Mouse (Mus musculus) granulocyte monocyte progenitor cell, adult 5-6 weeks (primary cell): ENCODE measurements around the gene Cpne6. TPM values are rescaled to one million over a fixed set of nuclear protein-coding genes. Genes with fewer than 3 reads are reported as not detected.

ENCODE experiments used
- ATAC-seq: replicated peaks from 2 replicates; pipeline ENCODE4 v1.8.0; 2016; ENCODE audit warnings: mild to moderate bottlenecking, moderate TSS enrichment, inconsistent platforms; ENCODE audit not compliant: poor library complexity, severe bottlenecking
- total RNA-seq, 2 experiments: library from RNA; stranded (forward) in 1 of 2; stranded (reverse) in 1 of 2; fragments of 200-712, 200-1000 nt in 1 of 2; fragments of >200 nt in 1 of 2; fragmentation: Nextera tagmentation in 1 of 2; gene quantifications; 2 replicates each; pipeline ENCODE4 v1.2.3; 2014 to 2017

Gene Cpne6
- not detected in 2 replicates for total RNA-seq (2014; fragmentation: Nextera tagmentation)
- total RNA-seq (2017): not detected in 2 replicates

DNA sequence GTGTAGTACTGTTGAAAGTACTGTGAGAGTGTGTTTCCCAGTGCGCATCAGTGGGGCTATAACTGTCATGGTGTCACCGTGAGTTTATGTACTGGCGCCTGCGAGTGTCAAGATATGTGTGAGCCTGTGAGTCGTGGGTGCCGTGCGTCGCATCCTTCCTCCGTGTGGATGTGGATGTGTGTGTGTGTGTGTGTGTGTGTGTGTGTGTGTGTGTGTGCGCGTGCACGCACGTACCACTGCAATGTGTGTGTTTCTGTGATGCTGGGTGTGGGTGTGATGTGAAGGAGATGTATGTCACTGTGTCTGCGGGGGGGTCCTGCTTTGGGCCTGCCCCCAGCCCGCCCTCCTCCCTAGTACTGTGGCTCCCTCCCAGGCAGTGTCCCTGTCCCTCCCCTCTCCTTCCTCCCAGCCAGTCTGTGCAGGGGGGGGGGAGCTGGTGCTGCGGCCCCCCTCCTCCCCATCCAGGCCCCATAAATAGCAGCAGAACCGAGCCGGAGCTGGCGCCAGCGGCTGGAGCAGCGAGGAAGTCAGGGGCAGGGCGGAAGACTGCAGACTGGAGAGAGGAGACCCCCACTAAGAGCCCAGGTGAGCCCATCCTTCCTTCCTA lies at the start of gene Cpne6:
TSS of gene Cpne6 (plus strand) at position 321 of the 607 bp plus-strand sequence.
- no peak for ATAC-seq

DNA sequence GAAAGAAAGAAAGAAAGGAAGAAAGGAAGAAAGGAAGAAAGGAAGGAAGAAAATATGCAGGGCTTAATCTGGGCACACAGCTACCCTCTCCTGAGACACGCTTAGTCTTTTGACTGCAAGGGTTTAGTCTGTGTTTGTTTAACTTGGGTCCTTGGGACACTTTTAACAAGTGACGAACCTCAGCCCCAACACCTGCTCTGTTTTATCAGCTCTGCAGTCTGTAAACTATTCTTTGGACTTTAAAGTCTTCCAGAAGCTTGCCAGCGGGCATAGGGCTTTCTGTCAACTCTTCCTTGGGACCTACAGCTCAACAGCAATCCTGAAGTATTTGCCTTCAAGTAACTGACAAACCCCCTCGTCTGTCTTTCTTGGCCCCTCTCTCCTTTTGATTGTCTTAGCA lies 48.5 kb upstream of the Cpne6 start:
- no peak for ATAC-seq

DNA sequence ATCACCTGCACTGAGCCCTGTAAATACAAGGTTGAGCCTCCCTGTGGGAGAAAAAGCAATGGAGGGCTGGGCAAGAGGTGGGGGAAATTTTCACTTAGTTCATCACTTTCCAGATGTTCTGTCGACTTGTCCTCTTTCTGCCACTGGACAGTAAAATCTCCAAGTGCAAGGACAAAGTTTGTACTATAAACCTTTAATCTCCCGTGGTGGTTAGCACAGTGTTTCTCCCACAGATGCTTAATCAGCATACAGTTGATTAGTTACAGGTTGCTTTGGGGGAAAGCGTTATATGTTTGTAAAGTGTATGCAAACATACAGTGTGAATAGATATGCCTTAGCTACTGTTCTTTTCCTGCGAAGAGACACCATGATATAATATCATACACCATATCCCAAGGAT lies 43.8 kb upstream of the Cpne6 start:
- no peak for ATAC-seq

DNA sequence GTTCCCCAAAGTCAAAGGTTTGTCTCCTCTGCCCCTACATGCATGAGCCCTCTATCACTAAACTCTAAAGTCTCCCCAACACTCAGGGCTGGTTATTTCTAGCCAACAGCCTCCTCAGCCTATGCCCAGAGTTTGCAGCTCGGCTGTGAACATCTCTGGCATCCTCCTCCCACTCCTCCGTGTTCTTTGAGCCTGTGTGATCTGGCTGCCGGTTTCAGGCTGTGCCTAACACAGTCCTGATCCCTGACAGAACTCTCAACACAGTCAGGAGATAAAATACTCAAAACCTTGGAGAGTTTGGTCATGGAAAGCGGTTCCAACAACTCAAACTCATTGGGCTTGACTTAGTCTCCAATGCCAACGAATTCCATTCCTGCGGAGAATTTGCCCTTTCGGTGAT lies 43.1 kb upstream of the Cpne6 start:
- no peak for ATAC-seq

DNA sequence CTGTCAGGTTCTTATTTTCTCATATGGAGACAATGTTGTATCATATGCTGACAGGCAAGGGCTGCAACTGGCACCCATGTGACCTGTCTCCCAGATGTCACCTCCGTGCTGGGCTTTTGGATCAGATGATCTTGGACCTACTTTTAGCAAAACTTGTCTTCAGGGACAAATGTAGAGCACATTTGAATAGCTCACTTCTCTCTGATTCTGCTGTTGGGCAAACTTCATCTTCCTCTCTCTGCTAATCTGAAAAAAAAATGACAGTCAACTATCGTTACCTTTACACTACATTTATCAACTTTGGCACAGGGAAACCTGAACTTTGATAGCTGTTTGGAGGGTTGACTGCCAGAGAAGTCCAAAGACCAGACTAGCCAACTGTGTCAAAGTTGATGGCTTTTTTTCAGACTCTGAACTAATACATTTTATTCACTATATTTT lies 41.9 kb upstream of the Cpne6 start:
- no peak for ATAC-seq

DNA sequence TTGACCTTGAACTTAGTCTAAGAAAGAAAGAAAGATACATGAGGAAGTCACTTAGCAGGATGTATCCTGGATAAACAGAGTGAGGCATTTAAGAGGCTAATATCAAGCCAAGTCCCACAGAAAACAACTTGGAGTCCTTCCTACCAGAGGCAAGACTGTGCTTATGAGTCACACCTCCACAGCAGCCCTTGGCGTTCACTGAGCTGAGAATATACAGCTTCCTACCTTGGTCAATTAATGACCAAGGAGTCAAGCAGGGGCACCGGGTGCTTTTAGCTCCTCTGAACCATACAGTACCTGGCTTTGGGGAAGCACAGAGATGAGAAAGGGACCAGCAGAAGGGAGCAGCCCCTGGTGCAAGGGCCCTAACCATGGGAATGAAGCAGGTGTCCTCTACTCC lies 41.2 kb upstream of the Cpne6 start:
- ATAC-seq: no peak

DNA sequence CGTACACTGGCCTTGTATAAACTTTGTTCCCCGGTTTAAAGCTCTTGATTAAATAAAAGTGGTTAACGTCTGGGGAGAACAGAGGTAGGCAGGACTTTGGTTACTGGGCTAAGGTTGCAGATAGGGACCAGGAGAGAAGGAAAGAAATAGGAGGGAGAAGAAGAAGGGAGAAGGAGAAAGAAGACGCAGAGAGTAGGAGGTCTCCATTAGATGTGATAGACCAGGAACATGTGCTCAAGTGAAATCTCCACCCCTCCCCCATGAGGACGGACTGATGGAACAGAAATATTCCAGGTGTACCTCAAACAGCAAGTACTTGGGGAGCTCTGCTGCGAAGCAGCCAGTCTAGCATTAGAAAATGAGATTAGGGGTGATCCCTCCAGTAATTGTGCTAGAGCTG lies 40.4 kb upstream of the Cpne6 start:
- ATAC-seq: no peak

DNA sequence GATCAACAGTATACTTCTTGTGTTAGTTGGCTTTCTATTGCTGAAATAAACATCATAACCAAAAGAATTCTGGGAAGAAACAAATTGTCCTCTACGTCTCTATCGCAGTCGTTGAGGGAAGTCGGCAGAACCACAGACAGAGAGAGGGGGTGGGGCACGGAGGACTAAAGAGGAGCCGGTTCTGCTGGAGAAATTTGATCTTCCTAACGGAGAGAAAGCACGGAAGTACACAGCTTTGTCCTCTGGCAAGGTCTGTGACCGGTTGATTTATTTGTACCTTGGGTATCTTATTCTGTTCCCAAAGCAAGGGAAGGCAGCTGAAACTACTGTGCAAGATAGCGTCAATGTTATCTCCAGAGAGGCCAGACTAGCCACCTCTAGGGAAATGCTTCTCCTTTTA lies 39.4 kb upstream of the Cpne6 start:
- no peak for ATAC-seq

DNA sequence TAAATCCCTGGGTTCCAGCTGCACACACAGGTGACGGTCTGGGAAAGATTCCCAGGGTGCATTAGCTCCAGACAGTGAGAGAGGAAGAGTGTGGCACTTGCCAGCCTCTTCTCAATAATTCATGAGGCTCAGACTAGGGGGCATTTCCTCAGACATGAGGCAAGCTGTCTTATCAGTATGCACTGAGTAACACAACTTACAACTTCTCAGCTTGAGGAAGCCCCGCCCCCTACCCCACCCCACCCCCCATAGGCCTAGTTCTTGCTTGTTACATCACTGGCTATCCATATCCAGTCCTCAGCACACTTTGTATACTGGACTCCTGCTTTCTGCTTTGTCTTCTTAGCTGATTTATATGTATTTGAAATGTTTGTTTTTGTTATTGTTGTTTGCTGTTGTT lies 34.6 kb upstream of the Cpne6 start:
- ATAC-seq: no peak

DNA sequence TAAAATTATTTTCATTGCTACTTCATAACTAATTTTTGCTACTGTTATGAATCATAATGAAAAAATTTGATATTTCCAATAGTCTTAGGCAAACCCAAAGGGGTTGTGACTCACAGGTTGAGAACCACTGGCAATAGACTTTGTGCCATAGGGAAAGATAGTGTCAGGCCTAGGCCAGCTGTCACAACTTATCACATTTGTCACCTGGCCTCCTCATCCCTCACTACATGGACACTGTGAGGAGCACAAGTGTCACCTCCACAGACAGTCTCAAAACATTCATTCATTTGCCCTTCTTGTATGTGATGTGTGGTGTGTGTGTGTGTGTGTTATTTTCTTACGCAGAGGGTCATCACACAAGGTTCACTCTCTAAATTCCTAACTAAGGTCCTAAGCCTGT lies 32.8 kb upstream of the Cpne6 start:
- ATAC-seq: no peak

DNA sequence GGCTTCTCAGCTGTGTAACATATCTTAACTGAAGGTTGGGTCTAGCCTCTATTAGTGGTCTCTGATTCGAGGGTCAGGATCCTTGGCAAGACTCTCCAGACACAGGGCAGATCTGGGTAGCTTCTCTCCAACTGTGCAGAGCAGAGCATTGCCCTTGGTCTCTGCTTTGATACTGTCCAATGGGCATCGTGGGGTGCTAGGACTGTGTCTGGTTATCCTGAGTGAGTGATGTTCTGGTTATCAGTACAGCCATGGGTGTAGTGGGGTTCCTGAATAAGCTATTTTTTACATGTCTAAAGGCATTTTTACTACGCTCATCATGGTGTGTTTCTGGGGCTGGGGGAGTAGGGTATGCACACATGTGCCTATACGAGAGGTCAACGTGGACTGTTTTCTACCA lies 32.4 kb upstream of the Cpne6 start:
- no peak for ATAC-seq

DNA sequence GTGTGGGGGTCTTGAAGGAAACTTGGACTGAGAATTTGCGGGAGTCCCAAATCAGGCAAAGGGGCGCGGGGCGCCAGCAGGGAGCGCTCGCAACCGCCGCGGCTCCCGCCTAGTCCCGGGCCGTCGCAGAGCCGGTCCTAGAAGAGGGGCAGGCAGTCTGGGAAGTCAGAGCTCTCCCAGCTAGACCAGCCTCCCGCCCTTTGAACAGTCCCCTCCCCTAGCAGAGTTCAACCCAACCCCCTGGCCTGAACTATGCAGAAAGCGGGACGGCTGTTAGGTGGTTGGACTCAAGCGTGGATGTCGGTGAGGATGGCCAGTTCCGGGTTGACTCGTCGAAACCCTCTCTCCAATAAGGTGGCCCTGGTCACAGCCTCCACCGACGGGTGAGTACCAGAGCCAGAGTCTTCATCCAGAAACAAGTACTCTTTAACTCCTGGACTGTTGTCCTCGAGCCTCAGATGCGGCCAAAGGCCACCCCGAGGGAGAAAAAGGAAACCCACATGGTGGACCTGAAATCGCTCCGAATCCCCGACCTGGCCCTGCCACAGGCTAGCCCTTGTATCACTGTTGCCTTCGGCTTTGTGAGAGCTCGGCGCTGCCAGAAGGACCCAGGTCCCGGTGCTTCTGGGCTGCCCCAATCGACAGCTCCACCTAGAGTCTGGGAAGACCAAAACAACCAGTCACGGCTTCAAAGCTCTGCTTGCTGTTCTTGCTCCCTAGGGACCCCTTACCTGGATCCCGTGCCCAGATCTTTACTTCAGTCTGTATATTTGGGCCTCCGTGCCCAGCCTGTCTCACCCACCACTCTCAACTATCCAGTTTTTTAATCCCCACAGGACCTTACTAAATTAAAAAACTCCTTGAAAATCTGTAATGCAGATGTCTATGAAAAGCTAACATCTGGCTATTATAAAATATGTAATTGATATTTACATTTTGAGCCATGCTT lies 31.3 kb upstream of the Cpne6 start, which contains the start of gene Dhrs4:
TSS of gene Dhrs4 (plus strand) at position 108 of the 949 bp plus-strand sequence.
- ATAC-seq: peak; percentile 95

DNA sequence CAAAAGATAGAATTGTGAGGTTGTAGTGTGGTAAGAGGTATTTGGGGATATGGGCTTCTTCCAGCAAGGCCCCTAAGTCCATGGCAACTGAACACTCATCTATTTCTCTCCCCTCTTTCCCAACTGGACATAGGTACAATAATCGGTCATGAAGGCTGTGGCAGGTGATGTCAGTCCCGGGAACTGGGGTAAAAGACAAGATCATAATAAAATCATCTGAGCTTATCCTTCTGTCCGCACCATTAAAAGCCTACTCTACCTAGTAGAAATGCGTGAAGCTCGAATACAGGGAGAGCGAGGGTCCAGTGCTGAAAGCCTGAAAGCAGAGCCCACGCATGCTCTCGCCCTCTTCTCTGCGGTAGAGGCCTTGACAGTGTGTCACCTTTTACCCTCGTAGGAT lies 30.6 kb upstream of the Cpne6 start:
- ATAC-seq: no peak

DNA sequence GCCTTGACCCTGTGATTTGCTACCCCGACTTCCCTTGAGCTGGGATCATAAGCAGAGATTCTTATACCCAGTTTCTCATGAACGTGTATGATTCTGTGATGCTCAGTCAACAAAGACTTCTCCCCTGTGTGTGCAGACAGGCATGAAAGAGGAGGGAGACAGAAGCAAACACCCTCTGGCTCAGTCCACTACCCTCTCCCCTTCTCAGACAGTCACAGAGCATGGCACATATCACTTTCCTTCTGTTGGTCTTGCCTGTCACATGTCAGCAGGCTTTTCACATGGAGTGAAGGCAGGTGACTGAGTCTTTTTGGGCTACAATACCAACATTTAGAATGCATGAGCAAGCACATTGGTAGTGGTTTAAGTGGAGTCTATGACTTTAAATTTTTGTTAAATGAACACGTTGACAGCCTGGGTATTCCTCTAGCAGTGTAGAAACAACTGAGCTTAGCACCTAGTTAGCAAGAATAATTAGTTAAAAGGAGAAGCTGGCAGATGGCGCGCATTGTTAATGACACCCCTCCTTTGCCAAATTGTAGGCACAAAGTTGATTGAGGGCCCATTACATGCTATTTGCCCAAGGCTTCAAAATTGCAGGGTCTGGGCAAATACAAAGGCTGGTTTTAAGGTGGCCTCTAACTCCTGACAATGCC lies 25.7 kb upstream of the Cpne6 start:
- no peak for ATAC-seq

DNA sequence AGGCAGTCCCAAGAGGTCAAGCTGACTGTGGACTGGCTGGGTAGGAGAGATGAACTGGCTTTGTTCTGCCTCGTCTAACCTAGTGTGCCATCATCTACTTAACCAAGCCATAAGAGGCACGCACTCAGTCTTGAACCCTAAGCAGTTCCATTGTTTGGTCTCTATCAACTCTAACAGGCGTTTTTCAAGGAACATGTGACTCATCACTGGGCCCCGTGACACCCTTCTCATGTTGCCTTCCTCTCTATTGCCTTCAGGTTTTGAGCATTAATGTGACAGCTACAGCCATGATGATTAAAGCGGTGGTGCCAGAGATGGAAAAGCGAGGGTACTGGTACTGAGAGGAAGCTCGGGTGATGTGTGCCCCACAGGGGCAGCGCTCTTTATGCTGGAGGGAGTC lies 23.4 kb upstream of the Cpne6 start:
- no peak for ATAC-seq

DNA sequence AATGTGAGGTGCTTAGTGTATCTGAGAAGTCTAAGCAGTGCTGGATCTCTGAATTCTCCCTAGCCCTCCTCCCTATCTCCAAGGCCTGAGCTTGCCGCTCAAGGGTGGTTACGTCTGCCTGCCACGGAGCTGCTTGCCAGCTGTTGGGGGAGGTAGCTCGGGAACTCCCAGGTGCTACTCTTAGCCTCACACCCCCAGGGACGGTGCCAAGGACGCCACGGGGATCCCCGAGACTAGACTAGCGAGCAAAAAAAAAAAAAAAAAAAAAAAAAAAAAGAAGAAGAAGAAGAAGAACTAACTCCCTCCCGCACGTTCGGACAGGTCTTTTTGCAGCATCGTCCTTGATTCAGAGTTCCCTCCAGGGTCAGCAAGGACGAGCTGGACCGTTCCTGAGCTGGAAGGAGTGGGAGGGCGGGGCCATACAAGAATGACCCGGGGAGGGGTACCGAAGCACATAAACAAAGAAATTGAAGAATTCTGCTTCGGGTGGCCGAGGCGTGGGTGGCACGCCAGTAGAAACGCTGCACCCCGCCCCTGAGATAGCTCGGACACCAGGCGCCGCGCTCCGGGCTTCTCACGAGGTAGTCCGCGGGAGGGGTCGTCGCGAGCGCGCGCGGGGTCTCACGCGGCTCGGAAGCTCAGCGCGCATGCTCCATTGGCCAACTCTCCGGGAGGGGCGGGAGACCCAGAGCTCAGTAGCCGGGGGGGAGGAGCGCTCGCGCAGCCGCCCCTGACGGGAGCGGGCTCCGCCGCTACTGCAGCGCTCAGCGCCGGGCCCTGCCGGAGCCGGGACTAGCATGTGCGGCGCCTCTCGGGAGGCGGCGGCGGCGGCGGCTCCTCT lies 19.7 kb upstream of the Cpne6 start, which contains the start of gene Carmil3:
TSS of gene Carmil3 (plus strand) at position 291 of the 841 bp plus-strand sequence.
- peak; percentile 51 for ATAC-seq

DNA sequence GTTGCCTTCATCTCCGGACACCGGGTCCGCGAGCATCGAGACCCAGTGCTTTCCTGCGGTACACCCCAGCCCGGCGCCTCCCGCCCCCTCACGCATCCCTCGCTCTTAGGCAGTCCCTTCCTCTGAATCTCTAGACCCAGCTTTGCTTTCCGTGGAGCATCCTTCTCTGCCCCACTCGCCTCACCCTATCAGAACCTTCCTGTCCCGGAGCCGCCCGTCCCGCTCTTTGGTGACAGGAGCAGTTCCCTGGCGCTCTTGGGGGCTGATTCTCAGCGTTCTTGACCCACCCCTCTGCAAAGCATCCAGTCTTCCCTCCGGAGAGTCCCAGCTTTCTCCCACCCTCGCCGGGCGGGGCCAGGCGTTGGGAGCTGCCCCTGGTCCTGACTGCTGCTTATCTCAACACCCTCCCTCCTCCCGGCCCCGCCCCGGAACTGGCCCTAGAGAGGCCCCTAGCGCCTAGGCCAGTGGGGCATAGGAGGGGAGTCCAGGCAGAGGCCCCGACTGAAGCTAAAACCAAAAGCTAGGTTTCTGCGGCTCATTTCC lies 18.9 kb upstream of the Cpne6 start:
- ATAC-seq: peak; percentile 82

DNA sequence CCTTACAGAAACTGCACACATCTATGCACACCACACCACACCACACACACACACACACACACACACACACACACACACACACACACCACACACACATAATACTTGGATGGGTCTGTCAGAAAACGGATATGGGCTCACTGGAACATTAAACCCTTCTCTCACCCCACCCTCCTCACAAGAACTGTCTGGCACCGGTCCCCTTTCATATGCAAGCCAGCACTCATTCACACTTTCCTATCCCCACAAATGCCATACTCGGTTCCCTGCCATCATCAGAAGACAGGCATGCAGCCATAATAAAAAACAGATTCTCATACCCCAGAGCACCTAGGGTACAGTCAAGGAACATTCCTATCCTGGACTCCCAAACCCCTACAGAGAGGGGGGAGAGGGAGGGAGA lies 18.1 kb upstream of the Cpne6 start:
- ATAC-seq: no peak

DNA sequence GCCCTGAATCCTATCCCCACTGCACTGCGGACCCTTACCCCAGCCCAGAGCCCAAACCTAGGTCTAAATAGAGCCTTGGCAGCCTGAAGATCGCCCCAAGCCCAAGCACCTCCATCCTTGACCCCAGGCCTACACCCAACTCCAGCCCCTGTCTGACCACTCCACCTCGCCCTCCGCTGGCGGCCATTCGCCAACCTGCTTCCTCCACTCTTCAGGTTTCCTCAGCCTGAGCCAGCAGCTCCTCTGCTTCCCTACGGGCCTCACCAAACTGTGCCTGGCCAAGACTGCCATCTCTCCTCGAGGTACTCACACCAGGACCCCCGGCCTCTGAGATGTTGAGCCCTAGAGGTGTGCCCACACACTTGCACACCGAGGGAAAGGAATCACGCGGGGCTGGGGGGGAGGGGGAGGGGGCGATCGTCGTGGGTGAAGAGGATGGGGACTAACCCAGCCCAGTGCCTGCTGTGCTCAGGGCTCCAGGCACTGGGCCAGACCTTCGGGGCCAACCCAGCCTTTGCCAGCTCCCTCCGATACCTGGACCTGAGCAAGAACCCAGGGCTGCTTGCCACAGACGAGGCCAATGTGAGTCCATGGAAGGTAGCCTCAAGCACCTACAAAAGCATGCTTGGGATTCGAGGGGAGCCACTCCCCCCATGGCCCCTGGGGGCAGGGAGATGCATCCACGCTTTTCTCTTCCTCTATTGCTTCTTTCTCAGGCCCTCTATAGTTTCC lies 14.6 kb upstream of the Cpne6 start:
- ATAC-seq: no peak
